ENCODE assay signal across 1 mouse cellular context in genomic region chr14:30459891-30460523, GRCm38 (mm10).
A peak's percentile ranks its signal among the peaks of the same experiment; 100 is the strongest.
TF ChIP-seq lines count a peak whose summit lies in the region.

No protein-coding gene starts in this region.

TF ChIP-seq in CH12.LX, 34 proteins besides CTCF, POLR2A, EP300 and RAD21 (continued from another document):
- TF ChIP-seq NRF1 (IDR thresholded peaks at IDR 0.05; ENCODE audit: low read depth, low read length) (no peak), JUN (IDR thresholded peaks at IDR 0.05; ENCODE audit: insufficient read depth, low read depth, low read length) (no peak), ZC3H11A (IDR thresholded peaks at IDR 0.05; ENCODE audit: low read depth, low read length) (peak; percentile 75), ZNF384 (IDR thresholded peaks at IDR 0.05; ENCODE audit: low read depth, low read length) (no peak), IRF4 (IDR thresholded peaks at IDR 0.05; ENCODE audit: low read depth, low read length) (peak; percentile 53; the same call in 1 of the 2 replicates), SIN3A (IDR thresholded peaks at IDR 0.05; ENCODE audit: low read length) (no peak), ETS1 (conservative IDR thresholded peaks at IDR 0.05; ENCODE audit: low read depth, low read length) (0 out of 2 replicates have a peak, but pooled peaks have one; percentile 14), MAX (IDR thresholded peaks at IDR 0.05; ENCODE audit: low read length) (0 out of 2 replicates have a peak, but pooled peaks have one; percentile 10), MAZ (IDR thresholded peaks at IDR 0.05; ENCODE audit: low read depth, low read length) (0 out of 2 replicates have a peak, but pooled peaks have one; percentile 24), HCFC1 (IDR thresholded peaks at IDR 0.05; ENCODE audit: low read depth, low read length) (no peak), ZKSCAN1 (IDR thresholded peaks at IDR 0.05; ENCODE audit: borderline replicate concordance, low read depth, low read length) (no peak)
